Mouse (Mus musculus) adrenal gland, postnatal 25 days (tissue): ENCODE measurements at regions not wholly inside any gene's neighbourhood (a gene's known extent, or its start where the extent isn't known, plus 50 kb on each side); places are given as distances from the start of the nearest gene placed in this dataset.
A peak's percentile ranks its signal among the peaks of the same experiment; 100 is the strongest.

ENCODE experiments used
- DNase-seq: peaks from one replicate; pipeline ENCODE4 v3.0.0; 2021; ENCODE audit warnings: mixed read lengths

DNA sequence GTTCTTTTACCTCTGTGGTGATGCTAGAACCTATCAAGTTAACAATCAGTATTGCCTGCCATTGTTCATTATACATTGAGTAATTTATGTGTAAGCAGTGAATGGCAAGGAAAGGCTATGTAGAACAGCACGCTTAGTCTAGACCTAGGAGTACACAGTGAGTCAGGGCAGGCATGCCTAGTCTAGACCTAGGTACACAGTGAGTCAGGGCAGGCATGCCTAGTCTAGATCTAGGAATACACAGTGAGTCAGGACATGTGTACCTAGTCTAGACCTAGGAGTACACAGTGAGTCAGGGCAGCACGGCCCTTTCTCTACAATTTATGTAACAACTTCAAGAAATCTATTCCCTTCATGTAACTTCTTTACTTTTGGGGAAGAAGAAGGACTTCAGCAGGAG, 347.2 kb downstream of the Tmem232 start:
- no peak for DNase-seq

DNA sequence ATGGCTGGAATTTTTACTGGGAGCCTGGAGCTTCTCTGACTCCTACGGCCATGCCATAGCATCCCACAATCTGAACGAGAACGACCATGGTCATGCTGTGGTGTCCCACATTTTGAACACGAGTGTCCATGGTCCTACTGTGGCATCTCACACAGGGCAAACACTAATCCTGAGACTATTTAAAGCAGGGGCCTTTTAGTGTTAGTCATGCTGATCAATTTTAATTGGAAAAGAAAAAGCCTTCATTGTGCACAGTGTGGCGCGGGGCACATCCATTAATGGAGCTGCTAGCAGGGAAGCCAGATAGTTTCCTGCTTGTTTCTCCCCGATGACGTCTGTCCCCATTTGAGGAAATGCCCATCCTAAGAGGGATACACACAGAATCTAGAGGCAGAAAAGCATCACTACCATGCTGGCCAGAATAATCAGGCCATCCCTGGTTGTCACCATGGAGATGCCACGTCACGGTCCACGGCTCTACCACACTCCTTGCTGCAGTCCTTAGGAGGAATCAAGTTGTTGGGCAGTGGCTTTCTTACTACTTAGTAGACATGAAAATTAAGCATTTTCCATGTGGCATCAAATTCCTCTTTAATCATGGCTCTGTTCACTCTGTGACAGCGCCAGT, 348.0 kb downstream of the Tmem232 start:
- DNase-seq: no peak

GRCm38 (mm10) chr17:65190839-65191591, 349.6 kb downstream of the Tmem232 start:
- DNase-seq: no peak

GRCm38 (mm10) chr17:65181164-65181563, 345.3 kb upstream of the 4930583I09Rik start:
- DNase-seq: no peak

GRCm38 (mm10) chr17:65175770-65176169, 339.9 kb upstream of the 4930583I09Rik start:
- no peak for DNase-seq

DNA sequence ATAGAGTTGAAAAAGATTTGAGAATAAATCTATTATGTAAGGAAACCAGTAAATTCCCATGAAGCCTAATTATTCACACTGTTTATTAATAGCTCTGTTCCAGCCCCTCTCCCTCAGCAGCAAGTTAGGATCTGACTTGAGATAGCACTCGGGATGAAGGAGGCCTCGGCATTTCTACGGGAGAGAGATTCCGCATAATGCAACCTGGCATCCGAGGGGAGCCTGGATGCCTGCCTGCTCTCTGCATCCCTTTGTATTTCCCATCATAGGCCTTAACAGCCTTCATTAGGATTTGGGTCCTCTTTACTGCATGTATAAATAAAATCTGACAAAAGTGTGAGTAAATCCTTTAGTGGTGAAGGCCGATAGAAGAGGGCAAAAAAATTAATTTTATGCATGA, 338.2 kb upstream of the 4930583I09Rik start:
- no peak for DNase-seq

DNA sequence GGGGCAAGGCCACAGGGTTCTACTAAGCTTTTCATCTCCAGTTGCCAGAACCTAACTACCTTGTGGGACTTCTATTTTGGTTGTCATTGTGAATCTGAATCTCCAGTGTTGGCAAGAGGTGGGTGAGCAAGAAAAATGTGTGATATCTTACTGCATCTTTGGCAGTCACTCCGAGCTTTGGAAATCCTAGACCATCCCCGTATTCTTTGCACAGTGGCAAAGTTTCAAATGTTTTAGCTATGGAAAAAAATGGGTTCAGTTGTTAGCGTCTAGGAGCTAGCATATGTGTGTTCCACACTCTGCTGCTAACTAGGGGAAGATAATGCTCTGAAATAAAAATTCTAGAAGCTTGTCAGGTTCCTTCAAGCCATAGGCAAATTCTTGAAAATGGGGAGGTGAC, 337.4 kb upstream of the 4930583I09Rik start:
- DNase-seq: no peak

GRCm38 (mm10) chr17:65170691-65171090, 334.8 kb upstream of the 4930583I09Rik start:
- DNase-seq: no peak

DNA sequence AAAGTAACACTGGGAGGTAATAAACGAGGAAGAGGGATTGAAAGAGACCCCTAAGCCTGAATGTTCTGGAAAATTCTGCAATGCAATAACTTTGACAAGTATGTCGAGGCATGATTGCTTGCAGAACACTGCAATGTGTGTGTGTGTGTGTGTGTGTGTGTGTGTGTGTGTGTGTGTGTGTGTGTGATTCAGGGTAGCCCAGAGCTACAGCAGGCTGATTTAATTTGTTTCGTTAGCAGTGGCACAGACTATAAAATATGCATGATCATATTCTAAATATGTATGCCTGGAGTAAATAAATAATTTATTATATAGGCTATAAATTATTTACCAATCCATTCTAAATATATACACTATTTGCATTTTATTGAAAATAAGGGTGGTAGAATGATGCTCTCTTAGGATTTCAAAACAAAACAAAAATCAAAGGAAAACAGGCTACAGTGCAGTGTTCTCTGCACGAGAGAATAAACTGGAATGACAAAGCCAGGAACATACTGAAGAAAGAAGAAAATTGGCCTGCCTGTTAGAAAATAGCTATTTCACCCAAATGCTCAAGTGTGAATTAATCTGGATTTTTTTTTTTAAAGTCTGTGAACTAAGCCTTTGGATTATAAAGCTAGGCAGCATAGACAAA, 334.2 kb upstream of the 4930583I09Rik start:
- DNase-seq: no peak

GRCm38 (mm10) chr17:65146376-65146775, 310.5 kb upstream of the 4930583I09Rik start:
- DNase-seq: peak; percentile 31

DNA sequence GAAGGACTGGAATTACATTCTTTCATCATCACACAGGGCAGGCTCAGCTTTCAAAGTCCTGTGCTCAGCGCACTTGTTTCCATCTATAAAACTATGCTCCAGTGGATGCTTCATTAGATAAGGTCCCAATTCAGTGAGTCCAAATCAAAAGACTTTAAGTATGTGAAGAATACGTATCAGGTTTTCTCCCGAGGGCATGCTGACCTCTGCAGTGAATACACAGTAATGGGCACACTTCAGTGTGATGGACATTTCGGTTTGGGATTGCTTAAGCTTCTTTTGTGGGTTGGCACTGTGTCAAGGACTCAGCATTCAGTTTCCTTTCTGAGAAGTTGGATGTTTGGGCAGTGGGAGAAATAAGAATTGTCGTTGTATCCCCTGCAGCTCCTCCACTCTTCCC, 278.8 kb upstream of the 4930583I09Rik start:
- no peak for DNase-seq

DNA sequence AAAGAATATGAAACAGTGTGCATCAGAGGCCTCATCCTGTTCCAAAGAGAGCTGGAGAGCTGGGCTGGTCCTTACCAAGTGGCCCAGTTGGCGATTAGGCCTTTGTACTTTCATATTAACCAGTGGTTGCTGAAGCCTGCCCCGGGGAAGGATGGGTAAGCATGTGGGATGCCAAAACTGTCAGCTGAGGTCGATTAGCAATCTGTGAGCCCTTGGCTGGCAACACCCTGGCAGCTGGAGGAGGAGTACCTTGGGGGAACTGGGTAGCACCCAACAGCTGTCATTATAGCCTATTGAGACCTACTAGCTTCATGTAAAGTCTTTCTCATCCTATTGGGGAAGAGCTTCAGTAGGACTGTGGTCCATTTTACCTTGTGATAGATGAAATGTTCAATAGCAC, 277.2 kb upstream of the 4930583I09Rik start:
- DNase-seq: no peak

DNA sequence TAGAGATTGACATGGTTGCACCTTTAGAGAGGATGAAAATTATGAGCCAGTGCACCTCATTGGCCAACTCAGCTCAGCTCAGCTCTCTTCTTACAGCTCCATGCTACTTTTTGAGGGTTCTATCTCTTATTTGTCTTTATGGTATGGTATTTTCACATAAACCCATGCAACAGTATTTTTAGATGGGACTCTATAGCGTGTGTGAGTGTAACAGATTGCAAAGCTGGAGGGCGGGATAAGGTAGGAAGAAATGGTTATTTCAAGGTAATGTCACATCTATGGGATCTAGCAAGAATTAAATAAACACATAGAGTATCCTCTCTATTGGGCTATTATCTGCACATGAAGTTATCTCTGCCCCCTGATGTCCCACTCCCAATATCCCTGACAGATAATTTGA, 269.8 kb upstream of the 4930583I09Rik start:
- no peak for DNase-seq

GRCm38 (mm10) chr17:65101157-65101556, 265.3 kb upstream of the 4930583I09Rik start:
- no peak for DNase-seq

- no peak for DNase-seq
Measured at GRCm38 (mm10) chr17:65082249-65082648, 246.4 kb upstream of the 4930583I09Rik start.

DNA sequence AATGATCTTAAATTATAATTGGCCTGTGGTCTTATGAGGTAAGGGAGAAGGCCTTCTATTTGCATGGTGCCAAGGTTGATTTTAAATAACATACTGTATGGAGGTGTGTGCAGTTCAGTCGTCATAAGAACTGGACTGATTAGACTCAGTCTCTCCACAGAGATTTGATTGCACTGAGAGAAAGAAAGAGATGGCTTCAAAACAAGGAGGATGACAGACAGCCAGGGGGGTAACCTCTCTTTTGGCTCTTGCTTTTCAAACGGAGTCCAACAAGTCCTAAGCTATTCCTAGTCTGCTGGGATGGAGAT, 245.9 kb upstream of the 4930583I09Rik start:
- DNase-seq: no peak

- DNase-seq: no peak
Measured at GRCm38 (mm10) chr17:65081072-65081778, 245.4 kb upstream of the 4930583I09Rik start.

GRCm38 (mm10) chr17:65074878-65075277, 239.0 kb upstream of the 4930583I09Rik start:
- no peak for DNase-seq

GRCm38 (mm10) chr17:65071114-65071513, 235.2 kb upstream of the 4930583I09Rik start:
- peak; percentile 1 for DNase-seq

DNA sequence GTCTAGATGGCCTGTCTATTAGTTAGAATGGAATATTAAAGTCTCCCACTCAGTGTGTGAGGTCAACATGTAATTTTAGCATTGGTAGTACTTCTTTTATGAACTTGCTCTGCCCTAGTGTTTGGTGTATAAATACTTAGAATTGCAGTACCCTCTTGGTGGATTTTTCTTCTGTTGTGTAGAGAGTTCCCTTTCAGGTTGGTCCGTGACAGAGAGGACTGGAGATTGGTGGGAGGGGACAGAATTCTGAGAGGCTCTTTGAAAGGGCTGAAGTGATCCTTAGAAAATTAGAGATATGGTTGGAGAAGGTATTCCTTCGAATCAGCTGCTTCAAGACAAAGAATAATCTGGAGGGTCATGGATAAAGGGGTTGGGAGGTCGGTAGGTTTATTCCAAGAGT, 230.3 kb upstream of the 4930583I09Rik start:
- no peak for DNase-seq

- no peak for DNase-seq
Measured at GRCm38 (mm10) chr17:65056059-65056458, 220.2 kb upstream of the 4930583I09Rik start.

GRCm38 (mm10) chr17:65049860-65050482, 214.1 kb upstream of the 4930583I09Rik start:
- DNase-seq: no peak

DNA sequence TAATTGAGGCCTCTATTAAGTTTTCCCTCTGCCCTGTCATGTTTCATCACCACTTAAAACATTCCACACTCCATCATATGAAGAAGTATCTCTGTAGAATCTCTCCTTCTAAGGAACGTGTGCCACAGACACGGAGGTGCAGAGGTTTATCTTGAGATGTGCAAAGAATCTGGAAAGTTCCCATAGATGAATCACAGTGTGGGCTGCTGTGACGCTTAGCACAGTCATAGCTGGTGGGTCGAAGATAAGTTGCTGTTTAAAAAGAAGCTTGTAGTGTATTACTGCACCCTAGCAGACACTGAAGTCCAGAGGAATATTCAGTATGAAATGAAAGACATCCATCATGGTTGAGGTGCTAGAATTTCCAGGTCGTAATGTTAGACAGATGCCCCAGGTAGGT, 179.9 kb upstream of the 4930583I09Rik start:
- no peak for DNase-seq
